Mouse (Mus musculus): ENCODE data around the gene Ccn6. TPM values are rescaled to one million over a fixed set of nuclear protein-coding genes. Genes with fewer than 3 reads are reported as not detected.
A peak's percentile ranks its signal among the peaks of the same experiment; 100 is the strongest.

Gene Ccn6
- total RNA-seq, 2 experiments from 2014 or later: 0.14 to 0.16 TPM

DNA sequence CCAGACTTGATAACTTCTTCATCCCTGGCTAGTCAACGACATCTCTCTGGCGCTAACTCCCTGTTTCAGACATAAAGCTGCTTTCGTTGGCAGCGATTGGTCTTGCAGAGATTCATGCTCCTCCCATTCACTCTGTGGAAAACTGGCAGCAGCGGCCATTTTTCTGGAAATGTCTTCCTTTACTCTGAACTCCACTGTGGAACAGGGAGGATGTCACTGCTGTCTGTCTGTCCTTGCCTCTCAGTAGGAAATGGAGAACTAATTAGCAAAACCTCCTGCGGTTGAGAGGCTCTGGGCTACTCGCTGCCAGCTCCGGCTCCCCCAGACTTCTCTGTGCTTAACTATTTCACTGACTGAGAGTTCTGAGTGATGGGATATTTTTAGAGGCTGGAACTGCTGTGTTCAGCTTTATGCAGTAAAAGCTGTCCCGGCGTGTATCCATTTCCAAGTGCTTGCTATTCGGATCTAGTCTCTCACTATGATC is 2.1 kb upstream of the Ccn6 start:
- DNase-seq: peak; percentile 51
- intact Hi-C loops (cut with DNase I; ENCODE audit: low total_unique reads): no loop called here

DNA sequence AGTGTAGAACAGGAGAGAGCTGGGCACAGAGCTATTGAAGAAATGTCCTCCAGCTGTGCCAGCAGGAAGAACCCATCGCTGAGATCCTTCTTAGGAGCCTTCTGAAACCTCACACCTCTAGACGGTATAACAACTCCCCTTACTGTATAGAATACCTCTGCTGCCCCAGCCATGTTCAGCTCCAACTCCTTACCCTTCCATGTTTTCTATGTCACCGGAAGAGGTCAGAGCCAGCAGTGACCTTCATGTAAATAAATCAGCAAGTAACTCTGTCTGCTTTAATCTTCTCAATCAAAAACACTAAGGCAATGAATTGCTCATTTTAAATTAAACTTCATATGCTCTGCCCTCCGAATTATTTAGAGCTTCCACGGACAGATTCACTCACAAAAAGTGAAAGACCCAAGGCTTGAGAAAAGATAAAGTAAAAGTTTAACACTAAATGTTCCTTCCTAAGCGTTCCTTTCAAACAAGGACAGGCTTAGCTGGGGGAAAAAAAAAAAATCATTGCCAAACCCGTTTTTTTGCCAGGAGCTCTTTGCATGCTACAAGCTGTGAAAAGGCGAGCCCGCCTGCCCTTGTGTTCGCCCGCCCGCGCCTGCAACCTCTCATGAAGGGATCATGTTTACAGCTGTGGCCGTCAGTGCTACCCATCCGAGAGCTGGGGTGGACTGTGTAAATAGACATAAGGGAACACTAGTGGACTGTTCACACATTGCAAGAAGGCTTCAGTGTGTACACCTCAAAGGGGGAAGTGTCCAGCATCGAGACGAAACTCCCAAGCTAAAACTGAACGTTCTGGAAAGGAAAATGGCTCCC is 719 bp downstream of the Ccn6 start:
- intact Hi-C loops (cut with DNase I; ENCODE audit: low total_unique reads): no loop called here
- DNase-seq: no peak

DNA sequence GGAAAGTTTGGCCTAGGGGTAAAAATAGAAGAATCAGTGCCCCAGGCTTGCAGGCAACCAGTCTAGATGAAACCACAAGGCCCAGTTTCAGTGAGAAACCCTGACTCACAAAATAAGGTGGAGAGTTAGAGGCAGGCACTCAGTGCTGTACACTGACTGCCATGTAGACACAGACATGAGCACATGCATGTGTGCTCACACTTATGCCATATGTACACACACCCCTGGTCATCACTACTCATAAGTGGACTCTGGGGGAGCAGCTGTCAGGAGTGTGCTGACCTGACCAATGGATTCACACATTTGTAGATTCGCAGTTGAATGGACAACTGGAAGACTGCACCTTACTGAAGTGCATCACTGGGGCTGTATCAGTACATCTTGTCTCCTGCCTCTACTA is 2.2 kb downstream of the Ccn6 start:
- no peak for DNase-seq
- intact Hi-C loops (cut with DNase I; ENCODE audit: low total_unique reads): no loop called here

DNA sequence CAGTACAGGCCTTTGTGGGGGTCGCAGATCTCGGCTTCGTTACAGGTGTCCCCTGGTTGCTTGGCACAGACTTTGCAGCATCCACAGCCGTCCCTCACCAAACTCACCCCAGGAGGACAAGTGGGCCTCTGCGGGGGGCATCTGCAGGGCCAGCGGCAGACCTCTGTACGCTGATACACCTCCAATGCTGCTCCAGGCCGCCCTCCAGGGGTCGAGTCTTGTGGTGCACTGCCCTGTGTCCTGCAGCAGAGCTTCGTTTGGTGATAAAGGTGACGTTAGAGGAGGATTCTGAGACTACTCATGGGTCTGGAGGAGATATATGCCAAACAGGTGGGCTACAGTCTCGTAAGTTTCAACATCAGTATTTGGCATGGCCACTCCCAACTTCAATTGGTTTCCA is 5.3 kb downstream of the Ccn6 start:
- intact Hi-C loops (cut with DNase I; ENCODE audit: low total_unique reads): no loop called here
- DNase-seq: no peak

DNA sequence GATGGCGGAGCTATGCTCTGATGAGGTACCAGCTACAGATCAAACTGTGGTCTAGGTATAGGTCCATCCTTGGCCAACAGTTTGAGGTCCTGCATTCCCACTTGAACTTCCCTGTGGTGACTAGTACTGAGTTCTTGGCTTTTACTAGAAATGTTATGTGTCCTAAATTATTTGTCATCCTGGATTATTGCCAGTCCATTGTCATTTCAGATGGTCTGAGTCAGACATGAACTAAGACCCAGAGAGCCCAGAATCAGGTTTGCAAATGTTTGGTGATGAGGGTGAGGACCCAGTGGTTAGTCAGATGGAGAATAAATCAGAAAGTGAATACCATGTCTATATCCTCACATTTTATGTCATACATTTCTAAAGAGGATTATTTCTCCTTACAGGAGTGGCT is 6.3 kb downstream of the Ccn6 start:
- no peak for DNase-seq
- intact Hi-C loops (cut with DNase I; ENCODE audit: low total_unique reads): no loop called here

DNA sequence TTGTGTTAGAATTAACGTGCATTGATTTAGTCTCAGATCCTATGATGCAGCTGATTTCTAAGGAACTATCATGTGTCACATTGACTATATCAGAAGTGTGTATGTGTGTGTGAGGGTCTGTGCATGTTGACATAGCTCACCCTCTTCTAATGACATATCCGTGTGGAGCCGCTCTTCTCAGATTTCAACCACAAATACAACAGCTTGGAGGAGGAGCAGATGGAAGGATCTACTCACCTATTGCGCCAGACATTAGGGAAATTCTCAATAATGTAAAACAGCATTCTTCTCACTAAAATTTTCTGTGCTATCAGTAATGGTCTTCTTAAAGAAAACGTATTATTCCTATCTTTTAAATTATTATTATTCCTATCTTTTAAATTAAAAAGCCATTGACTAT is 6.9 kb downstream of the Ccn6 start:
- intact Hi-C loops (cut with DNase I; ENCODE audit: low total_unique reads): no loop called here
- no peak for DNase-seq

DNA sequence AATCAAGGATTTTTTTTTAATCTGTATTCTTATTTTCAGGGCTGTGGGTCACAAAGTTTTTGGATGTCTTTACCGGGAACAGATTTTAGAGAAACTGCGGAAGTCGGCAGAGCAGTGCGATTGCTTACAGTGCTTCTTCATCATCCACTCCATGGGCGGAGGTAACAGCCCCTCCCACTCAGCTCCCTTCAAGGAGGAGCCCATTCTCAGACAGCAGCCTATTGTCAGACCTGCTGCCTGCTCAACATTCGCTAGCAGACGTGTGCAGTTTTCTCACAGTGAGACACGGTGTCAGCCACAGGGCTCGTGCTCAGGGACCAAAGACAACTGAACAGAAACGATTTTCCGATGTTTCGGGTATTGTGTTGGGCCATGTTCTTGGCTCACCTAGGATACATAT is 21.4 kb downstream of the Ccn6 start:
- no peak for DNase-seq
- intact Hi-C loops (cut with DNase I; ENCODE audit: low total_unique reads): no loop called here

DNA sequence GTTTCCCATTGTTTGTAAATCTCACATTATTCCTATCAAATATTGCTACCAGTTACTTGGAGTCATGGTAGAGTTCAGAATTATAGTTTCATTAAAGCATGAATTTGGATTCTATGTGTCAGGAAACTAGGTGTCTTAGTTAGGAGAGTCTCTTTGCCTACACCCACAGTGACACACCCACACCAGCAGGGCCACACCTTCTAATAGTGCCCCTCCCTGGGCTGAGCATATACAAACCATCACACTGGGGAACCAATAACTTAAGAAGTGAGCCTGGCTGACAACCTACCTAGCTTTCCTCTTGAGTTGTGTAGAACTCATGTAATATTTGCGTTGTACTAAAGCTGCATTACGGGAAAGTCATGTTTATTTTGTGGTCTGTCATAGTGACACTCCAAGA is 22.2 kb downstream of the Ccn6 start:
- DNase-seq: no peak
- intact Hi-C loops (cut with DNase I; ENCODE audit: low total_unique reads): no loop called here

DNA sequence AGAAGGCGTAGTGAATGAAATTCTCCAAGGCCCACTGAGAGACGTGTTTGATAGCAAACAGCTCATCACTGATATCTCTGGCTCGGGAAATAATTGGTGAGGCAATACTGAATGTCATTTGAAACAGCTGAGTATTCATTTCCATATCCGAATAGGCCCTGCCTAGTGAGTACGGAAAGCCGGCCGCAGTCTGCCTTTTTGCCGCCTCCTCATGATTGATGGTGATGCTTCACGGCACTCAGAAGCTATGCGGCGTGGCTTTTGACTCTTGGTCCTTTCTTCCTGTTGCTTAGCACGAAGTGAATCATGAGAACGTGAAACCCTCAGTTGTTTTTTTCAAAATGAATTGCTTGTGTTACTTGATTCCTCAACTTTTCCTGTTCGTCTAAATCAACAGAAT is 22.8 kb downstream of the Ccn6 start:
- DNase-seq: no peak
- intact Hi-C loops (cut with DNase I; ENCODE audit: low total_unique reads): no loop called here

DNA sequence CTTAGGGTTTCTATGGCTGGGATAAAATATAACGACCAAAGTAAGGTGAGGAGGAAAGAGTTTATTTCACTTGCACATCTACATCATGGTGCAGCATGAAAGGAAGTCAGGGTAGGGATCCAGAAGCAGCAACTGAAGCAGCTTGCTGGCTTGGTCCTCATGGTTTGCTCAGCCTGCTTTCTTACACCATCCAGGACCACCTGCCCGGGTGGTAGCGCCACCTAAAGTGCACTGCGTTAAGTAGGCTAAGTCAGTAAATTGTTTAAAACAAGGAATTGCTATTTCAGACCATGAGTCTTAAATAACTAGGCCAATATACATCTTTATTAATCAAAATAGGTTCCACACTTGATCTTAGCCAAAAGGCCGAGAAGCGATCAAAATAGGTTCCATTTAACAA is 24.8 kb downstream of the Ccn6 start:
- intact Hi-C loops (cut with DNase I; ENCODE audit: low total_unique reads): no loop called here
- DNase-seq: no peak

DNA sequence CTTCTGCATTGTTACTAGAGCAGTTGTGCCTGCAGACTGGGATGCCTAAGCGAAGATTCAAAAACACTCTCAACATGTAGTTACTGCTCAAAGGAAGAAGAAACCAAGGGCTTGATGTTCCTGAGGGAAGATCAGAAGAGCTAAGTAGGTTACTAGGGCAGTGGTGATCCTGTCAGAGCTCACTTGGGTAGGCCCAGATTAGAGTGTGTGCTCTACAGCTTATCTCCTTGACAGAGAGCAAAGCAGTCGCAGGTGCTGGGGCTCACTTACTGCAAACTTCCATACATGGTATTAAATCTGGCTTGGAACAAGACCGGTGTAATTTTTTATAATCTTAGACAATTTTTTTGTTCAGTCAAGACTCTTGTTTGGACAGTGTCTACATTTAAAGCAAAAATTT is 25.8 kb downstream of the Ccn6 start:
- intact Hi-C loops (cut with DNase I; ENCODE audit: low total_unique reads): no loop called here
- DNase-seq: no peak

DNA sequence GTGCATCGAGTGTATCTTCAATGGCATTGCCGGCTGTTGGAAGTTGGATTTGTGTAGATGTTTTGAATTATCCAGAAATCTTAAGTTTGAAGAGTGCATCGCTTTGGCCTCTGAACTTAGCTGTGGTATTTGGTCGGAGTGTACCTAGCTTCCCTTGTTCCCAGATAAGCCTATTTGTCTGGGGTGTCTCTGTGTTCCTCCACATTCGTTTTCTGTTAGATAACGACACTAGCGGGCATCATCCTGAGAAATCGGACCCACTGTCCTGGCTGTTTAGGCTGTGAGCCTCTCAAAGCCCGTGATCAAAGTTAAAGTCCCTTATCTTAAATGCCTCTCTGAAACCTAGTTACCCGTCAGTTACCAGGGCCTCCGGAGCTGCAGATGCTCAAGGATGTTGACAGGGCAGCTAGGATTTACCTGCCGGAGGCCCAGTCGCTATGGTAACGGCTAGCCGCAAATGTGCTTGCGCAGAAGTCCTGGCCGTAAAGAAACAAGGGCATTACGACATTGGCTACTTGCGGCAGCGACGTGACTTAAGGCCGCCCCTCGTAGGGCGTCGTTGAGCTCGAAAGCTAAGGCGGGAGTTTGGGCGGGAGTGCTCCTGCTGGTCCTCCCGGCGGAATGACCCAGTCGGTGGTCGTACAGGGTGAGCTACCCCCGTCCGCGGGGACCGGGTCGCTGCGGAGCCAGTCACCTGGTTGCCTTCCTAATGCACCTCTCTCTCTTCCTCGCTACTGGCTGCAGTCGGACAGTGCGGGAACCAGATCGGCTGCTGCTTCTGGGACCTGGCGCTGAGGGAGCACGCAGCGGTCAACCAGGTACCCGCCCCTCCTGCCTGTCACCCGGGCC is 29.9 kb downstream of the Ccn6 start, which contains the start of the genes Fam229b and Tube1:
TSS of gene Fam229b (minus strand) at position 453 of the 849 bp plus-strand sequence.
TSS of gene Tube1 (plus strand) at position 515 of the 849 bp plus-strand sequence.
- intact Hi-C loops (cut with DNase I; ENCODE audit: low total_unique reads): no loop called here
- DNase-seq: peak; percentile 88

DNA sequence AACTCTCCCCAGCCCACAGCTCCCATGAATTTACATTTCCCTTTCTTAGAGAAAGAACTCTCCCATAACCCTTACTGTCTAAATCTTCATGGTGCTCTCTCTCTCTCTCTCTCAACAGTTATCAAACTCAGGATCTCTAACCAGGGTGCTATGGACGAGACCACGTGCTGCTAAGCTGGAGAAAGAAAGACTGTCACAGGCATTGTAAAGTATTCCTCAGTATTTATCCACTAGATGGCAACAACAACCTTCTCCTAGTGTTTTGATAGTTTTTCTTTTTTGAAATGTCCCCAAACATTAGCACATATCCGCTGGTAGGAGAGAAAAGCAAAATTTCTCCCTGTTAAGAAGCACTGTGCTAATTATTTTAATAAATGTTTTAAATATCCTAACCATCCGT is 42.2 kb downstream of the Ccn6 start:
- DNase-seq: no peak
- intact Hi-C loops (cut with DNase I; ENCODE audit: low total_unique reads): no loop called here

DNA sequence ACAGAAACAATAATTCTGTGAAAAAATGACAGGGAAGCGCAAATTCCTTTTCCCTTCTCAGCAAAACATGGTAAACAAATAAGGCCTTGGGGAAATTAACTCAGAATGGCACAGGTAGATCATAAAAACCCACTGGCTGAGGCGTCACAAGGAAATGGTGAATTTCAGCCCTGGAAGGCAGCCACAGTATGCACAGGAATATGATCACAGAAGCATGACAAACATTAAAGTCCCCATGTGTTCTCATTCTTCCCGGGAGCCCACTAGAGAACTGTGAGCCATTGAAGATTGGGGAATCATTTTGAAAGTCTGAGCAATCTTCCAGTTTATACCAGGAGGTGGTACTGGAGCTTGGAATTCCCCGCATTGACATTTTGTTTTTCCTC is 54.1 kb downstream of the Ccn6 start:
- intact Hi-C loops (cut with DNase I; ENCODE audit: low total_unique reads): no loop called here
- no peak for DNase-seq

DNA sequence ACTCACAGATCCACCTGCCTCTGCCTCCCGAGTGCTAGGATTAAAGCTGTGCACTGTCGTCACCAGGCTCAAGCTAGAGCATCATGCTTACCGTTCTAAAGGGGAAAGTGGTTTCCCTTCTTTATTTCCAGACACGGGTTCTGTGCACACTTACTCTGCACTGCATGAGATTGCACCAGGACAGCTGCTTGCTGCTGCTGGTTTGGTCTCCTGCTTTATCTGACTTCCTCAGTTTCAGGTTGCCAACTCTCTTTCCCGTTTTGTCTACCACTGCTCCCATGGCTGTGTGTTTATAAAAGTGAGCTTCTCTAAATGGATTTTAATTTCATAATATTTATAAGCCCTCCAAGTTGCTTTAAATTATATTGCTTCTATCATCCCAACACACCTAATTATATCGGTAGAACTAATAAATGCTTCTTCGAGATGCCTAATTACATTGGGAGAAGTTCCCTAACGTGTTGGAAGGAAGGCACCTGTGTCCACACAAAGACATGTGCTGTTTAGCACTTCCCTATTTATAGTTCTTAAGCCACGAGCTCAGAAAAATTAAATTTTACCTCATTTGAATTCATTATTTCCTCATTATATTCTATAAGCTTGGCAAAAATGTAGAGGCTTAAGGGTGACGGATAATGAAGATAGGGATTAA is 54.6 kb downstream of the Ccn6 start:
- intact Hi-C loops (cut with DNase I; ENCODE audit: low total_unique reads): no loop called here
- no peak for DNase-seq

DNA sequence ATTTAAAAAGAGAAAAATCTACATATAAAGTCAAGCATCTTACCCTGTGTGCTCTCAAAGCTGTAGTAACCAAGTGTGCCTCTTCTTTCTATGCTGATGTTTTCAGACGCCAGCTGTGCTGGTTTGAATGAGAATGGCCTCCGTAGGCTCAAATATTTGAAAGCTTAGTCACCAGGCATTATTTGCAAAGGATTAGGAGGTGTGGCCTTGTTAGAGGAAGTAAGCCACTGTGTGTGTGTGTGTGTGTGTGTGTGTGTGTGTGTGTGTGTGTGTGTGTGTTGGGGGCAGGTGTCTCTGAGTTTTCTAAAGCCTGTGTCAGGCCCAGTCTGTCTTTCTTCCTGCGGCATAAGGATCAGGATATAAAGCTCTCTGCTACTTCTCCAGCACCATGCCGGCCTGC is 56.7 kb downstream of the Ccn6 start:
- intact Hi-C loops (cut with DNase I; ENCODE audit: low total_unique reads): no loop called here
- DNase-seq: no peak

DNA sequence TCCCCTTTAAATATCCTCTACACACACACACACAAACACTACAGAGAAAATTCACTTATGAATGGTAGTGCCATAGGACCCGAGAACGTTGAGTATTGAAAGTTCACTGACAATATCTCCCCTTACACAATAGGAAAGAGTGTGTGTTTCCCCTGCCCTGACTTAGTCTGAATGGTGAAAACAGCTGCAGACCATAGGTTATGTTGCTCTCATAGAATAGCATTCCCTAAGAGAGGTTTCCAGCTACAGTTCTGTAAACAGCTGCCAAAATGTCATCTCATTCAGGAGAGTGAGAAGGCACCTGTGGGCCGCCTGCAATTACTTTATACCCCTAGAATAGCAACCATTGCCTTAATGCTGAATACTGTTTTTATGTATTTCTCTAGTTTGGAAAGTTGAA is 57.2 kb downstream of the Ccn6 start:
- intact Hi-C loops (cut with DNase I; ENCODE audit: low total_unique reads): no loop called here
- DNase-seq: no peak

DNA sequence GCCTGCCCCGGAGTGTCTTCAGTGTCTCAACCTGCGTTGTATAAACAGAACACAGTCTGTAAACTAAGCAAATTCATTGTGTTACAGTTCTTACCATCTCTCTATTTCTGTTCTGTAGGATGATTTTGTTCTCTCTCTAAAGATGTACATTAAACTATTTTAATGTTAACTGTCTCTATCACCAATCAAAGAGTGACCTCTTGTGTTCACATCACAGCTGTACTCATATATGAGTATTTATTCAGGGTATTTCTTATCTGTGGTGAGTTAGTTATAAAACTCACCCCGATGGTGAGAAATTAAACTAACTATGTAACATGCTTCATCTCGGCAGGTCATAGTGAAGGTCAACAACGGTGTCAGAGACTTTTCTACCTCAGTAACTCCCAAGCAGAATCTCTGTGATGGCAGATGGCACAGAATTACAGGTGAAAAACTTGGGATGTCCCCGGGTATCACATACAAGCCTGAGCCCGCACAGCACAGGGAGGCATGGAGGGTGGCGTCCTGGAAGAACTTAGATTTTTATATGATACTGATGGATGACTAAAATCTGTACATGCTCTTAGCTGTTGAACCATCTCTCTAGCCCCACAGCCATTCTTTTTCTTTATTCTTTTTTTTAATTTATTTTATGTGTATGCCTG is 58.7 kb downstream of the Ccn6 start:
- no peak for DNase-seq
- intact Hi-C loops (cut with DNase I; ENCODE audit: low total_unique reads): no loop called here
